In genomic region chr17:28528043-28528351, GRCm38 (mm10) we compare ENCODE assay signal across 8 mouse cellular contexts. TPM values are rescaled to one million over a fixed set of nuclear protein-coding genes. Genes with fewer than 3 reads are reported as not detected.
A peak's percentile ranks its signal among the peaks of the same experiment; 100 is the strongest.
DNase-seq lines count a peak whose midpoint lies in the region; ATAC-seq and TF ChIP-seq lines count a peak whose summit lies in the region.

No protein-coding gene starts in this region.

- 0 out of 2 replicates have a peak, but pooled peaks cover 4% of the 10 kb centered on the region for H3K27me3 ChIP-seq in forebrain, embryonic 14.5 days (replicated peaks; ENCODE audit: control insufficient read depth, insufficient read depth, low read length)

- 4% methylated on average over 6 of the region's 6 CpGs for WGBS in forebrain, embryonic 14.5 days

- no peak overlapping the region for H3K9ac ChIP-seq in ES-E14 (ENCODE audit: insufficient read depth, low read depth, low read length, poor library complexity, severe bottlenecking)
- no peak overlapping the region for H3K9ac ChIP-seq in forebrain, embryonic 14.5 days (ENCODE audit: low read length)

- H3K4me1 ChIP-seq in ES-E14 (ENCODE audit: control insufficient read depth in 2 of 2, insufficient read depth in 2 of 2, low read length in 2 of 2, poor library complexity in 1 of 2): peaks cover 0 to 10% of the 10 kb centered on the region in 2 experiments; a peak in 2 of 4 replicates
- H3K4me1 ChIP-seq in forebrain, embryonic 14.5 days (ENCODE audit: control insufficient read depth, insufficient read depth, low read length): peaks cover 3% of the 10 kb centered on the region; the same call in 1 of the 2 replicates

- ATAC-seq in cerebellum, adult (ENCODE audit: insufficient number of reproducible peaks, low FRiP score, low TSS enrichment): peak; percentile 52; the same call in 1 of the 2 replicates
- peak; percentile 56; the same call in 1 of the 2 replicates for ATAC-seq in forebrain, embryonic 14.5 days

- no peak overlapping the region for H3K4me2 ChIP-seq in forebrain, embryonic 14.5 days (ENCODE audit: low read length)

- H3K4me3 ChIP-seq in ES-E14 (ENCODE audit: insufficient read depth in 1 of 2, low read depth in 1 of 2, low read length in 2 of 2, poor library complexity in 1 of 2, severe bottlenecking in 1 of 2): no peak overlapping the region
- H3K4me3 ChIP-seq in forebrain, embryonic 14.5 days (ENCODE audit: low read depth, low read length): no peak overlapping the region

- H3K27ac ChIP-seq in ES-E14 (ENCODE audit: insufficient read depth, low read depth, low read length, poor library complexity, severe bottlenecking): no peak overlapping the region
- H3K27ac ChIP-seq in forebrain, embryonic 14.5 days (ENCODE audit: low read depth, low read length): no peak overlapping the region

- no peak for DNase-seq in ES-E14 (ENCODE audit: low read depth, low spot score)
- DNase-seq in forebrain, embryonic 14.5 days (ENCODE audit: low spot score): peak; percentile 92
- DNase-seq in heart, postnatal 14 days: peak; percentile 88 to 94
- peak; percentile 85 for DNase-seq in layer of hippocampus, adult 9-10 months (ENCODE audit: low spot score)
- DNase-seq in lung, postnatal 10 days: peak; percentile 89
- peak; percentile 85 for DNase-seq in ovary, postnatal 36 days (ENCODE audit: low spot score)
- peak; percentile 91 for DNase-seq in thymus, postnatal 14 days

- intact Hi-C loops in heart, postnatal 14 days (cut with DNase I): loop anchor here (1.0 to 2.0 kb wide), 2 partner anchors 73 to 121 kb away; no protein-coding TSS in a partner anchor

- H3K9me3 ChIP-seq in ES-E14 (ENCODE audit: control insufficient read depth, insufficient read depth, low read depth, low read length): no peaks in the 10 kb centered on the region
- H3K9me3 ChIP-seq in forebrain, embryonic 14.5 days (replicated peaks; ENCODE audit: control insufficient read depth, low read length): no peaks in the 10 kb centered on the region

- no peaks in the 10 kb centered on the region for H3K36me3 ChIP-seq in ES-E14 (ENCODE audit: control insufficient read depth, insufficient read depth, low read length, poor library complexity, severe bottlenecking)
- H3K36me3 ChIP-seq in forebrain, embryonic 14.5 days (ENCODE audit: control insufficient read depth, insufficient read depth, low read length): no peaks in the 10 kb centered on the region

- in situ Hi-C loops in ES-E14 (cut with MboI; ENCODE audit: low sequenced_read_pairs in 2 of 2, unreplicated experiment in 2 of 2): no loop called here

TF ChIP-seq in ES-E14, 5 proteins besides CTCF, POLR2A, EP300 and RAD21:
- TF ChIP-seq ZC3H11A (IDR thresholded peaks at IDR 0.05; ENCODE audit: borderline replicate concordance, low read depth, low read length): peak; percentile 77; the same call in 1 of the 2 replicates
- TF ChIP-seq MAFK (IDR thresholded peaks at IDR 0.05; ENCODE audit: insufficient read depth, low read depth, low read length): no peak
- no peak for TF ChIP-seq ZNF384 (IDR thresholded peaks at IDR 0.05; ENCODE audit: low read depth, low read length)
- no peak for TF ChIP-seq HCFC1 (IDR thresholded peaks at IDR 0.05; ENCODE audit: borderline replicate concordance, insufficient read depth, low read length)

RNA-seq across cellular contexts. Expression of gene Armc12, which starts 2.6 kb away (rescaled TPM):
- total RNA-seq in ES-E14 (2012; rRNA removed): not detected in 2 replicates
- polyA plus RNA-seq in forebrain, embryonic 14.5 days (2014; fragmentation: Nextera tagmentation; extraction: Ambion mirVana): not detected in 2 replicates
- not detected for total RNA-seq in heart, postnatal 14 days (2021)

RNA-seq across cellular contexts. Expression of gene Fkbp5, which starts 10.7 kb away (rescaled TPM):
- 43.6 and 45.7 TPM in 2 replicates for total RNA-seq in ES-E14 (2012; rRNA removed)
- 11.7 and 11.9 TPM in 2 replicates for polyA plus RNA-seq in forebrain, embryonic 14.5 days (2014; fragmentation: Nextera tagmentation; extraction: Ambion mirVana)
- 10 to 100 TPM; 36.9 to 41.0 TPM for total RNA-seq in heart, postnatal 14 days (2021)

RNA-seq across cellular contexts. Expression of gene Clpsl2, which starts 21.2 kb away (rescaled TPM):
- not detected in 2 replicates for total RNA-seq in ES-E14 (2012; rRNA removed)
- polyA plus RNA-seq in forebrain, embryonic 14.5 days (2014; fragmentation: Nextera tagmentation; extraction: Ambion mirVana): not detected in 2 replicates
- not detected for total RNA-seq in heart, postnatal 14 days (2021)

RNA-seq across cellular contexts. Expression of gene Clps, which starts 32.6 kb away (rescaled TPM):
- 2.5 and 2.9 TPM in 2 replicates for total RNA-seq in ES-E14 (2012; rRNA removed)
- not detected in 2 replicates for polyA plus RNA-seq in forebrain, embryonic 14.5 days (2014; fragmentation: Nextera tagmentation; extraction: Ambion mirVana)
- total RNA-seq in heart, postnatal 14 days (2021): not detected

RNA-seq across cellular contexts. Expression of gene Lhfpl5, which starts 47.4 kb away (rescaled TPM):
- total RNA-seq in ES-E14 (2012; rRNA removed): 0.76 and 1.7 TPM in 2 replicates
- 3.9 and 4.5 TPM in 2 replicates for polyA plus RNA-seq in forebrain, embryonic 14.5 days (2014; fragmentation: Nextera tagmentation; extraction: Ambion mirVana)
- total RNA-seq in heart, postnatal 14 days (2021): not detected
